Mouse (Mus musculus) adipose tissue, adult 10 weeks (tissue): ENCODE results near the gene Ero1lb. TPM values are rescaled to one million over a fixed set of nuclear protein-coding genes. Genes with fewer than 3 reads are reported as not detected.

Experiments
- polyA plus RNA-seq: library from polyadenylated mRNA; stranded (reverse); fragments of 350-450 nt; fragmentation: Illumina TruSeq; extraction: RNeasy Lipid Tissue Mini Kit (QIAGEN cat#74804); gene quantifications from one replicate; pipeline ENCODE4 v1.2.3, GENCODE M21; 2014; ENCODE audit warnings: low read depth, low replicate concordance

Gene Ero1lb
- 22.4 TPM for polyA plus RNA-seq

DNA sequence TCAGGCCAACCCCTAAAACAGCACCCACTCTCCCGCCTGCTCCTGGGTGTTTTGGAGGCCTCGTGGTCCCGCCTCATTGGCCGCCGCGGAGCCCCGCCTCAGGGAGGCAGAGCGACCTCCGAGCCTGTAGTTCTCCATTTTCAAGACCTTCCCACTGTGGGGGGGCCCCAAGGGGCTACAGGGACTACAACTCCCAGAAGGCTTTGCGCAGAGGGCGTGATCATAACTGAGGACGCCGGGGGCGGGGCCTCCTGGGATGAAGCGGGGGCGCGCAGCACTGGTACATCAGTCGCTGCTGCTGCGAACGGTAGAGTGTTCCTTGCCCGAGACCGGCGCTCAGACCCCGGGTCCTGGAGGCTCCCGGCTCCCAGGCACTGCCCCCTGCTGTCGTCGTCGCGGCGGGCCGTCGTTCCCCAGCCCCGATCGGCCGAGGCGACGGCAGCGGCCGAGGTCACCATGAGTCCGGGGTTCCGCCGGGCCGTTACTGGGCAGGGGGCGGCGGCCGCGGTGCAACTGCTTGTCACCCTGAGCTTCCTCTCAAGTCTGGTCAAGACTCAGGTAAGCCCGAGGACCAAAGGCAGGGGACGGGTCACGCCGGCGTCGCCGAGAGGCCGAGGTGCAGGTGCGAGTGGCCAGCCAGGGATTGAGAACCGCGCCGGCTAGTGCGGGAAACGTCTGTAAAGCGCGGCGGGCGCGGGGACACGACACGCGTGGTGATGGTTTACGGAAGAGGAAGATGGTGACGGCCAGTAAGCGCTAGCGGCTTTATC lies at the start of gene Ero1lb:
Ero1lb (plus strand) TSS at position 254 of the 770 bp plus-strand sequence.

DNA sequence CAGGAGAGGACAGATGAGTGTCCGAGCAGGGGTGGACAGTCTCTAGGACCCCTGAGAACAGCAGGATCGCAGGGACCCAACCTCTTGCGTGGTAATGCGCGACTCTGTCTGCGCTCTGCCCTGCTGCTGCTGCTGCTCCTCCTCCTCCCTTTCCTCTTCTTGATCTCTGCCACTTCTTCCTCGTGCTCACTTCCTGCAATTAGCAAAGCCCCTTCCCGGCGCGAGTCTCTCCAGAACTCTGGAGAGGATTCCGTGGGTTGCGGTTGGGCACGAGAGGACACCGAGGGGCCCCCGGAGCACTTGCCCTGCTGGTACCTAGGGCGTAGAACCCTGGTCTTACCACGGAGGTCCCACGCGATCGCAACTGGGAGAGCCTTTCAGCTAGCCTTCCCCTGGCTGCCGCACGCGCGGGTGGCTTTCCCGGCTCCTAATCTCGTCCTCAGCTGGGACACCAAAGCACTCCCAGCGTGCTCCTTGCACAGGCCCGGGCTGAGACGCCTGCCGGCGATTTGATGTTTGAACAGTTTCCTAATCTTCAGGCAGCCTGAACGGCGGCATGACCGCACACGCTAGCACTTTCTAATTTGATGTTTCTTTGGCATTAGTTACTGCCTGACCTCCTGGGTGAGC lies 45.6 kb upstream of the Ero1lb start, which contains the start of gene Edaradd:
Edaradd (minus strand) TSS at position 484 of the 630 bp plus-strand sequence.

Other genes starting within 250 kb of the Ero1lb start
- not detected for gene Actn2, start 225.1 kb upstream of the Ero1lb start, polyA plus RNA-seq
- gene Heatr1, start 170.8 kb upstream of the Ero1lb start, polyA plus RNA-seq, result 10.1 TPM
- gene Lgals8, start 100.9 kb upstream of the Ero1lb start, polyA plus RNA-seq, result 59.7 TPM
- gene Edaradd, start 45.4 kb upstream of the Ero1lb start, polyA plus RNA-seq, result 2.1 TPM
- gene Prl2c3, start 234.2 kb downstream of the Ero1lb start, polyA plus RNA-seq, result not detected